Mouse (Mus musculus): ENCODE results near the gene Ralb. TPM values are rescaled to one million over a fixed set of nuclear protein-coding genes. Genes with fewer than 3 reads are reported as not detected.

Ralb gene
- polyA plus RNA-seq, 1 experiment from 2014 or later = 151 TPM

GRCm38 (mm10) chr1:119539252-119539651, 34.7 kb upstream of the Ralb start:
- DNase-seq (ENCODE audit: low spot score) = no peak
- Histone ChIP-seq H3K27ac (ENCODE audit: low read length) (no peak overlapping the region), H3K36me3 (ENCODE audit: insufficient read depth, low read length) (no peaks in the 10 kb centered on the region), H3K9me3 (ENCODE audit: low read length) (no peaks in the 10 kb centered on the region), H3K4me1 (ENCODE audit: insufficient read depth, low read depth, low read length) (no peaks in the 10 kb centered on the region), H3K27me3 (replicated peaks; ENCODE audit: insufficient read depth, low read length) (no peaks in the 10 kb centered on the region), H3K4me2 (replicated peaks; ENCODE audit: low read depth, low read length) (no peak overlapping the region), H3K4me3 (ENCODE audit: low read depth, low read length) (no peak overlapping the region), H3K9ac (replicated peaks; ENCODE audit: low read depth) (no peak overlapping the region)
- WGBS = 46% methylated on average over 2 of the region's 2 CpGs
- TF ChIP-seq EP300 (IDR thresholded peaks at IDR 0.05) (no peak), CTCF (IDR thresholded peaks at IDR 0.05) (no peak)
- no peak for ATAC-seq

GRCm38 (mm10) chr1:119537651-119538050, 33.1 kb upstream of the Ralb start:
- Histone ChIP-seq H3K4me1 (ENCODE audit: insufficient read depth, low read depth, low read length) (no peaks in the 10 kb centered on the region), H3K4me3 (ENCODE audit: low read depth, low read length) (no peak overlapping the region), H3K27ac (ENCODE audit: low read length) (no peak overlapping the region), H3K9me3 (ENCODE audit: low read length) (no peaks in the 10 kb centered on the region), H3K36me3 (ENCODE audit: insufficient read depth, low read length) (no peaks in the 10 kb centered on the region), H3K4me2 (replicated peaks; ENCODE audit: low read depth, low read length) (no peak overlapping the region), H3K9ac (replicated peaks; ENCODE audit: low read depth) (no peak overlapping the region), H3K27me3 (replicated peaks; ENCODE audit: insufficient read depth, low read length) (no peaks in the 10 kb centered on the region)
- DNase-seq (ENCODE audit: low spot score) (no peak), ATAC-seq (no peak)
- 77% methylated on average over 6 of the region's 6 CpGs for WGBS
- TF ChIP-seq EP300 (IDR thresholded peaks at IDR 0.05) = no peak
- no peak for TF ChIP-seq CTCF (IDR thresholded peaks at IDR 0.05)

DNA sequence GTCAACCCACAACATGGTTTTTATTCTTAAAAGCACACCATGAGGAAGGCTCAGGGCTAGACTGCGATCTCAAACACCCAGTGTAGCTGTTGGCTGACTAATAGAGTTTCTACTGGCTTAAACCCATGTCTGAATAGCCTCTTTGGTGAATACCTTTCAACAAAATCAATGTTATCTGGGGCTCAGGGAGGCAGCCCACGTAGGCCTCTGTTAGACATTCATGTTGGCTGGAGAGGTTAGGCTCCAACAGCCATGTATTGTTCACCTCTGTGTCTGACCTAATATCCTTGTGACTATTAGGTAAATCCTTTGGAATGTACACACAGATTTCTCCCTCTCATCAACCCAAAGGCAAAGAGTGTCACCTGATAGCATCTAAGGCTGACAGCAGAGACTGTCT, 31.5 kb upstream of the Ralb start:
- no peak overlapping the region for H3K27ac ChIP-seq (ENCODE audit: low read length)

GRCm38 (mm10) chr1:119534341-119534740, 29.7 kb upstream of the Ralb start:
- no peaks in the 10 kb centered on the region for H3K9me3 ChIP-seq (ENCODE audit: low read length)
- ATAC-seq = no peak

More for the DNA sequence above, 31.5 kb upstream of the Ralb start:
- Histone ChIP-seq H3K9me3 (ENCODE audit: low read length) (no peaks in the 10 kb centered on the region), H3K4me3 (ENCODE audit: low read depth, low read length) (no peak overlapping the region), H3K27me3 (replicated peaks; ENCODE audit: insufficient read depth, low read length) (no peaks in the 10 kb centered on the region), H3K9ac (replicated peaks; ENCODE audit: low read depth) (no peak overlapping the region), H3K4me1 (ENCODE audit: insufficient read depth, low read depth, low read length) (no peaks in the 10 kb centered on the region), H3K36me3 (ENCODE audit: insufficient read depth, low read length) (no peaks in the 10 kb centered on the region), H3K4me2 (replicated peaks; ENCODE audit: low read depth, low read length) (no peak overlapping the region)
- ATAC-seq (no peak), DNase-seq (ENCODE audit: low spot score) (no peak)
- TF ChIP-seq CTCF (IDR thresholded peaks at IDR 0.05) (no peak), EP300 (IDR thresholded peaks at IDR 0.05) (no peak)
- WGBS = 60% methylated on average over 2 of the region's 2 CpGs

DNA sequence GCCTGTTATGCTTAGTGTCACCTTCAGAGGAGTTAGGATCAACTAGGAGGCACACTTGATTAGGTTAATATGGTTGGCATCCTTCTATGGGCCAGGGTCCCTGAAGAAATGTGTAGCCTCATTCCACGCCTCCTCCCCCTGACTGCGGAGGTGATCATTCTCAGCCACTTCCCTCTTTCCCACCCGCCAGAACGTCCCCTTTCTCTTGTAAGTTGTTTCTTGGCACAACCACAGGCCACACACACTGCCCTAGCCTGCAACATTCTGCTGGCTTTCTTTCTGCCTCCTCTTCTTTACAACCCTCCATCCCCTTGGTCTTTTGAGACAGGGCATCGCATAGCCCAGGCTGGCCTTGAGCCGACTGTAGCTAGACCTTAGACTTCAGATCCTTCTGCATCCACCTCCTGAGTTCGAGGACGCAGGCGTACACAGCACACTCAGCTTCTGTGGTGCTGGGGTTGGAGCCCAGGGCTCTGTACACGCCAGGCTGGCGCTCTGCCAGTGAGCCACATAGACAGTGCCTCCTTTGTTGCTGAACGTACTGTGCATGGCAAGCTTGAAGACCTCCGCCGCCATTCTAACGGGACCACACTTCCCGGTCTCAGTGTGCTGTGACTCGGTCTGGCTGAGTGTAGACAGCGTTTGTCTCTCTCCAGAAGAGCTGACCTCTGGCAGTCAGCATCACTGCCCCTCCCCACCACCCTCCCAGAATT, 28.7 kb upstream of the Ralb start:
- no peak overlapping the region for H3K9ac ChIP-seq (replicated peaks; ENCODE audit: low read depth)
- H3K27ac ChIP-seq (ENCODE audit: low read length) = no peak overlapping the region
- TF ChIP-seq EP300 (IDR thresholded peaks at IDR 0.05) (no peak), CTCF (IDR thresholded peaks at IDR 0.05) (no peak)
- no peak for ATAC-seq
- no peaks in the 10 kb centered on the region for H3K9me3 ChIP-seq (ENCODE audit: low read length)
- no peak for DNase-seq (ENCODE audit: low spot score)
- H3K4me2 ChIP-seq (replicated peaks; ENCODE audit: low read depth, low read length) = no peak overlapping the region
- WGBS = 65% methylated on average over 18 of the region's 18 CpGs
- H3K27me3 ChIP-seq (replicated peaks; ENCODE audit: insufficient read depth, low read length) = no peaks in the 10 kb centered on the region
- no peaks in the 10 kb centered on the region for H3K4me1 ChIP-seq (ENCODE audit: insufficient read depth, low read depth, low read length)
- no peaks in the 10 kb centered on the region for H3K36me3 ChIP-seq (ENCODE audit: insufficient read depth, low read length)
- H3K4me3 ChIP-seq (ENCODE audit: low read depth, low read length) = no peak overlapping the region

More at GRCm38 (mm10) chr1:119534341-119534740, 29.7 kb upstream of the Ralb start:
- Histone ChIP-seq H3K27ac (ENCODE audit: low read length) (no peak overlapping the region), H3K4me2 (replicated peaks; ENCODE audit: low read depth, low read length) (no peak overlapping the region), H3K4me3 (ENCODE audit: low read depth, low read length) (no peak overlapping the region), H3K27me3 (replicated peaks; ENCODE audit: insufficient read depth, low read length) (no peaks in the 10 kb centered on the region), H3K36me3 (ENCODE audit: insufficient read depth, low read length) (no peaks in the 10 kb centered on the region), H3K9ac (replicated peaks; ENCODE audit: low read depth) (no peak overlapping the region), H3K4me1 (ENCODE audit: insufficient read depth, low read depth, low read length) (no peaks in the 10 kb centered on the region)
- no peak for TF ChIP-seq EP300 (IDR thresholded peaks at IDR 0.05)
- no peak for TF ChIP-seq CTCF (IDR thresholded peaks at IDR 0.05)
- DNase-seq (ENCODE audit: low spot score) = peak; percentile 28
- 91% methylated on average over 5 of the region's 5 CpGs for WGBS

DNA sequence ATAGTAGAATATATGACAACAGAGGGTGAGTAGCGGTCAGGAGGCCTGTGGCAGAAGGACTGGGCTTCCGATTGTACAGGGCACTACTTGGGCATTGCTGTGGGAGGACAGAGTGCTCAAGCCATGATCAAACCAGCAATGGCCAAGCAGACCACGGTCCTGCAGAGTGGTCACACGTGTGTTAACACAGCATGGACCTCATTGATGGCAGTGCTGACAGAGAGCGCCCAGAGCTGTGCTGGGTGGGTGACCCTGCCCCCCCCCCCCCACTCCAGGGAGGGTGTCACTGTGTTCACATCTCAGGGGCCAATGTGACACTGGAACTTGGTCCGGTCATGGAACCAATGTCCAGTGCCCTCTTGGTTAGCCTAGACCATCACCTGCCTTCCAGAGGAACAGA, 27.6 kb upstream of the Ralb start:
- Histone ChIP-seq H3K9ac (replicated peaks; ENCODE audit: low read depth) (no peak overlapping the region), H3K4me1 (ENCODE audit: insufficient read depth, low read depth, low read length) (no peaks in the 10 kb centered on the region), H3K9me3 (ENCODE audit: low read length) (no peaks in the 10 kb centered on the region), H3K27me3 (replicated peaks; ENCODE audit: insufficient read depth, low read length) (no peaks in the 10 kb centered on the region), H3K4me2 (replicated peaks; ENCODE audit: low read depth, low read length) (no peak overlapping the region), H3K4me3 (ENCODE audit: low read depth, low read length) (no peak overlapping the region), H3K27ac (ENCODE audit: low read length) (no peak overlapping the region), H3K36me3 (ENCODE audit: insufficient read depth, low read length) (no peaks in the 10 kb centered on the region)
- no peak for DNase-seq (ENCODE audit: low spot score)
- no peak for TF ChIP-seq EP300 (IDR thresholded peaks at IDR 0.05)
- TF ChIP-seq CTCF (IDR thresholded peaks at IDR 0.05) = no peak
- ATAC-seq = no peak
- 98% methylated on average over 6 of the region's 6 CpGs for WGBS
